Mouse (Mus musculus) spleen, adult 2 months (tissue): ENCODE data around the gene B130006D01Rik.

ENCODE experiments used
- CTCF ChIP-seq: fragments of 200-500 bp; IDR thresholded peaks from 2 replicates; pipeline ENCODE4 v1.5.1; 2011; ENCODE audit warnings: mild to moderate bottlenecking, inconsistent platforms; ENCODE audit not compliant: insufficient read depth, insufficient read length, insufficient replicate concordance; ENCODE audit errors: extremely low read depth
- POLR2A ChIP-seq: fragments of 200-500 bp; IDR thresholded peaks from 2 replicates; pipeline ENCODE4 v1.6.1; 2011; ENCODE audit warnings: low read depth, low read length, inconsistent platforms

GRCm38 (mm10) chr11:95698541-95698940 lies 24.8 kb upstream of the B130006D01Rik start:
- TF ChIP-seq CTCF (no peak), POLR2A (no peak)
